Mouse (Mus musculus): ENCODE measurements around the gene Slit3. TPM values are rescaled to one million over a fixed set of nuclear protein-coding genes. Genes with fewer than 3 reads are reported as not detected.

The Slit3 gene
- total and polyA plus RNA-seq, 2 experiments from 2014 or later: 5.6 to 15.0 TPM

DNA sequence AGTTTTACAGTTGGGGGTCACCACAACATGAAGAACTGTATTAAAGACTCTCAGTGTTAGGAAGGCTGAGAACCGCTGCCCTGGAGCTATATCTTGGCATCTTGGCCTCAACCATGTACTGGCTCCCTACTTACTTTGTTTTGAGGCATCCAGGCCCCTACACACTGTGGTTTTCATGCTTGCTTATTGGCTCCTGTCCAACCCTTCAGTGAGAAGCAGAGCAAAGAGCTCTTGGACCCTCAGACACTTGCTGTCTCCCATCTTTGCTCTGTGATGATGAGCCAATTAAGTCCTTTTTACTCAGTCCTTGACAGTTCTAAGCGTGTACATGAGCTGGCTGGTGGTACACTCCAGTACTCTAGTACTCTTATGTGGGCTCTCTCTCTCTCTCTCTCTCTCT is 177.5 kb downstream of the Slit3 start:
- no peak for DNase-seq
- WGBS: 56% methylated on average over 2 of the region's 2 CpGs
- no peak overlapping the region for H3K4me2 ChIP-seq (ENCODE audit: low read depth)
- H3K4me1 ChIP-seq (ENCODE audit: insufficient read depth): 0 out of 2 replicates have a peak, but pooled peaks cover 8% of the 10 kb centered on the region
- no peak for TF ChIP-seq CTCF (IDR thresholded peaks at IDR 0.05; ENCODE audit: low read depth)
- no peak overlapping the region for H3K27ac ChIP-seq (ENCODE audit: low read depth, low read length)
- ATAC-seq: no peak
- no peak overlapping the region for H3K9ac ChIP-seq
- H3K27me3 ChIP-seq (ENCODE audit: insufficient read depth, low read length): no peaks in the 10 kb centered on the region
- H3K36me3 ChIP-seq (ENCODE audit: insufficient read depth): no peaks in the 10 kb centered on the region
- no peak overlapping the region for H3K4me3 ChIP-seq (ENCODE audit: low read depth, low read length)
- H3K9me3 ChIP-seq (ENCODE audit: low read length): no peaks in the 10 kb centered on the region

DNA sequence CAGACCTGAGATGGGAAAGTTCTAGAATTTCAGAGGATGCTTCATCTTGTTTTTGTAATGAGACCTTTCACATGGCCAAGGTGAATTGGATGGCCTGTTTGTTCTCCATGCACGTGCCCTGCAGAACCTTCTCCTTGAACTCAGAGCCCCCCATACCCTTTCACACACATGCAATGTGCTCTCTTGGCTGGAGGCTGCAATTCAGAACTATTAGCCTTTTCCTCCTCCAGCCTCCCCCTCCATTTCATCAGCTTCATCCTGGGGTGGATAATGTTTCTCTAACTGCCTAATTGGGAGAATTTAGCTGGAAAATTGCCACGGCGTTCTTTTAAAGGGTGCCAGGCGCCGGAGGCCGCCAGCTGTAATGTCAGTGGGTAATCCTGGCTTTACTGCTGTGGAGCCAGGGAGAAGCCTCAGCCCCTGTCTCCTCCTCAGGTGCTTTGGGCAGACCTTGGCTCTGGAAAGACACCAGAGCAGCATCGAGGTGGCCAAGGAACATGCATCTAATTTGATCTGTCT is 178.9 kb downstream of the Slit3 start:
- DNase-seq (peak; percentile 72), ATAC-seq (peak; percentile 34; the same call in 1 of the 2 replicates)
- Histone ChIP-seq H3K27ac (ENCODE audit: low read depth, low read length) (no peak overlapping the region), H3K27me3 (ENCODE audit: insufficient read depth, low read length) (no peaks in the 10 kb centered on the region), H3K9ac (no peak overlapping the region), H3K4me1 (ENCODE audit: insufficient read depth) (0 out of 2 replicates have a peak, but pooled peaks cover 1% of the 10 kb centered on the region), H3K4me2 (ENCODE audit: low read depth) (no peak overlapping the region), H3K4me3 (ENCODE audit: low read depth, low read length) (no peak overlapping the region), H3K9me3 (ENCODE audit: low read length) (no peaks in the 10 kb centered on the region), H3K36me3 (ENCODE audit: insufficient read depth) (no peaks in the 10 kb centered on the region)
- WGBS: 28% methylated on average over 7 of the region's 7 CpGs
- no peak for TF ChIP-seq CTCF (IDR thresholded peaks at IDR 0.05; ENCODE audit: low read depth)

- Histone ChIP-seq H3K4me1 (ENCODE audit: insufficient read depth) (0 out of 2 replicates have a peak, but pooled peaks cover 9% of the 10 kb centered on the region), H3K27ac (ENCODE audit: low read depth, low read length) (no peak overlapping the region), H3K4me2 (ENCODE audit: low read depth) (no peak overlapping the region), H3K27me3 (ENCODE audit: insufficient read depth, low read length) (no peaks in the 10 kb centered on the region), H3K9ac (no peak overlapping the region), H3K9me3 (ENCODE audit: low read length) (no peaks in the 10 kb centered on the region), H3K36me3 (ENCODE audit: insufficient read depth) (no peaks in the 10 kb centered on the region), H3K4me3 (ENCODE audit: low read depth, low read length) (no peak overlapping the region)
- ATAC-seq (no peak), DNase-seq (no peak)
- TF ChIP-seq CTCF (IDR thresholded peaks at IDR 0.05; ENCODE audit: low read depth): no peak
- 95% methylated on average over 5 of the region's 5 CpGs for WGBS
These were observed 181.2 kb downstream of the Slit3 start for GRCm38 (mm10) chr11:35302272-35302671.

- ATAC-seq: no peak
These were observed 183.4 kb downstream of the Slit3 start for GRCm38 (mm10) chr11:35304216-35304975.

DNA sequence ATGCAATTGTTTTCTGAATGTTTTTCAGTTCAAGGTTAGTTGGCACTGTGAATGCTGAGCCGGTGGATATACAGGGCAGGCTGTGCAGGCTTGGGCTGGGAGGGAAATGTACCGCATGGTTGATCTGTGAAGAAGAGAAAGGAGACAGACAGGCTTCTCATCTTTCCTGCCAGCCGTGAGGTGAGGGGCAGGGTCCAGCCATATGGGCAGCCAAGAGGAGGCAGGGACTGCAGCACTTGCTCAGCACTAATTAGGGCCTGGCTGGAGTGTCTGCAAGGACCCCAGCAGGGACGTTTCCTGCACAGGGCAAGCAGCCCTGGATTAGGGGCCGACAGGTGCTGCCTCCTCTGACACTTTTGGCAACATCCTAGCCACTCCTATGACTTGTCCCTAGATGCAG is 184.1 kb downstream of the Slit3 start:
- no peak overlapping the region for H3K4me3 ChIP-seq (ENCODE audit: low read depth, low read length)
- H3K36me3 ChIP-seq (ENCODE audit: insufficient read depth): no peaks in the 10 kb centered on the region
- no peak for DNase-seq
- 0 out of 2 replicates have a peak, but pooled peaks cover 9% of the 10 kb centered on the region for H3K4me1 ChIP-seq (ENCODE audit: insufficient read depth)
- no peak overlapping the region for H3K9ac ChIP-seq
- WGBS: 33% methylated on average over 5 of the region's 5 CpGs
- H3K4me2 ChIP-seq (ENCODE audit: low read depth): no peak overlapping the region
- H3K9me3 ChIP-seq (ENCODE audit: low read length): no peaks in the 10 kb centered on the region
- no peak for TF ChIP-seq CTCF (IDR thresholded peaks at IDR 0.05; ENCODE audit: low read depth)
- H3K27ac ChIP-seq (ENCODE audit: low read depth, low read length): no peak overlapping the region
- no peak for ATAC-seq
- no peaks in the 10 kb centered on the region for H3K27me3 ChIP-seq (ENCODE audit: insufficient read depth, low read length)

More at GRCm38 (mm10) chr11:35304216-35304975, 183.4 kb downstream of the Slit3 start:
- Histone ChIP-seq H3K4me3 (ENCODE audit: low read depth, low read length) (no peak overlapping the region), H3K36me3 (ENCODE audit: insufficient read depth) (no peaks in the 10 kb centered on the region), H3K27me3 (ENCODE audit: insufficient read depth, low read length) (no peaks in the 10 kb centered on the region), H3K4me2 (ENCODE audit: low read depth) (no peak overlapping the region), H3K4me1 (ENCODE audit: insufficient read depth) (0 out of 2 replicates have a peak, but pooled peaks cover 9% of the 10 kb centered on the region), H3K9ac (no peak overlapping the region), H3K9me3 (ENCODE audit: low read length) (no peaks in the 10 kb centered on the region), H3K27ac (ENCODE audit: low read depth, low read length) (no peak overlapping the region)
- TF ChIP-seq CTCF (IDR thresholded peaks at IDR 0.05; ENCODE audit: low read depth): no peak
- DNase-seq: no peak
- WGBS: 71% methylated on average over 8 of the region's 8 CpGs

DNA sequence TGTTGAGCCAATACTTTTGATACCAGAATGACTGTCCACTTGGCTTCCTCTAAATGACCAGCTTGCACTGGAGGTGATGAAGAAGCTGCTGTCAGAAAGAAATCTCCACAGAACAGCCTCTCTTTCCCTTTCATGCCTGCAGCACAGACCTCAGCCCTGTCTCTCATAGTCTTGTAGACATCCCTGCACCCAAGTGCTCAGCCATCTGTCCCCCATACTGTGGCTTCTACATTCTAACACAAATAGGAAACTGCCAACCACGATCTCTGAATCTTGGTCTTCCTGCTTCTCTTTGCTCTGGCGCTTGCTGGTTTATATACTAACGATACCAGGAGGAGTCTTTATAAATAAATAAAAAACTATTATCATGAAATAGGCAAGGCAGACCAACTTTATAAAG is 184.9 kb downstream of the Slit3 start:
- H3K9me3 ChIP-seq (ENCODE audit: low read length): no peaks in the 10 kb centered on the region
- no peak overlapping the region for H3K9ac ChIP-seq
- no peaks in the 10 kb centered on the region for H3K36me3 ChIP-seq (ENCODE audit: insufficient read depth)
- WGBS: 71% methylated on average over 3 of the region's 3 CpGs
- H3K4me1 ChIP-seq (ENCODE audit: insufficient read depth): 0 out of 2 replicates have a peak, but pooled peaks cover 9% of the 10 kb centered on the region
- no peak for TF ChIP-seq CTCF (IDR thresholded peaks at IDR 0.05; ENCODE audit: low read depth)
- no peak overlapping the region for H3K4me2 ChIP-seq (ENCODE audit: low read depth)
- no peaks in the 10 kb centered on the region for H3K27me3 ChIP-seq (ENCODE audit: insufficient read depth, low read length)
- H3K4me3 ChIP-seq (ENCODE audit: low read depth, low read length): no peak overlapping the region
- peak; percentile 75 for ATAC-seq
- no peak overlapping the region for H3K27ac ChIP-seq (ENCODE audit: low read depth, low read length)
- peak; percentile 58 for DNase-seq

- Histone ChIP-seq H3K36me3 (ENCODE audit: insufficient read depth) (no peaks in the 10 kb centered on the region), H3K9ac (no peak overlapping the region), H3K4me1 (ENCODE audit: insufficient read depth) (0 out of 2 replicates have a peak, but pooled peaks cover 9% of the 10 kb centered on the region), H3K9me3 (ENCODE audit: low read length) (no peaks in the 10 kb centered on the region), H3K27me3 (ENCODE audit: insufficient read depth, low read length) (no peaks in the 10 kb centered on the region), H3K4me3 (ENCODE audit: low read depth, low read length) (no peak overlapping the region), H3K4me2 (ENCODE audit: low read depth) (no peak overlapping the region), H3K27ac (ENCODE audit: low read depth, low read length) (no peak overlapping the region)
- DNase-seq (peak; percentile 48), ATAC-seq (peak; percentile 72; the same call in 1 of the 2 replicates)
- WGBS: 31% methylated on average over 5 of the region's 5 CpGs
- TF ChIP-seq CTCF (IDR thresholded peaks at IDR 0.05; ENCODE audit: low read depth): no peak
These were observed 185.9 kb downstream of the Slit3 start for GRCm38 (mm10) chr11:35306922-35307321.

Data from forebrain, postnatal 0 days (tissue).